Mouse (Mus musculus) stomach, embryonic 14.5 days (tissue): ENCODE results near the gene Coil. TPM values are rescaled to one million over a fixed set of nuclear protein-coding genes. Genes with fewer than 3 reads are reported as not detected.

Experiments
- ATAC-seq: fragments of 200-750 bp; cut with Nextera tagmentation; 2 replicates; pipeline ENCODE4 v1.8.0; 2017; ENCODE audit warnings: low read depth, moderate TSS enrichment; ENCODE audit not compliant: insufficient number of reproducible peaks, insufficient read depth, low FRiP score
- H3K27ac ChIP-seq: fragments of 300-500 bp; sonication (generic); 2 replicates; pipeline ENCODE4 v1.5.1; 2014; ENCODE audit warnings: mild to moderate bottlenecking, low read length, moderate library complexity, mixed read lengths
- H3K27me3 ChIP-seq: fragments of 300-500 bp; sonication (generic); 2 replicates; pipeline ENCODE4 v1.6.1; 2014; ENCODE audit warnings: low read length, control low read depth, mixed read lengths; ENCODE audit not compliant: control insufficient read depth, insufficient read depth
- H3K36me3 ChIP-seq: fragments of 300-500 bp; sonication (generic); 2 replicates; pipeline ENCODE4 v1.6.1; 2014; ENCODE audit warnings: mild to moderate bottlenecking, control low read depth, low read length, moderate library complexity, mixed read lengths; ENCODE audit not compliant: control insufficient read depth, insufficient read depth
- H3K4me1 ChIP-seq: fragments of 300-500 bp; sonication (generic); 2 replicates; pipeline ENCODE4 v1.6.1; 2014; ENCODE audit warnings: low read length, control low read depth, mixed read lengths; ENCODE audit not compliant: control insufficient read depth, insufficient read depth
- H3K4me2 ChIP-seq: fragments of 300-500 bp; sonication (generic); replicated peaks from 2 replicates; pipeline ENCODE4 v1.6.1; 2014; ENCODE audit warnings: low read depth, low read length, control low read depth
- H3K4me3 ChIP-seq: fragments of 300-500 bp; sonication (generic); 2 replicates; pipeline ENCODE4 v1.5.1; 2014; ENCODE audit warnings: low read depth, low read length, control low read depth
- H3K9ac ChIP-seq: fragments of 300-500 bp; sonication (generic); replicated peaks from 2 replicates; pipeline ENCODE4 v1.6.1; 2014; ENCODE audit warnings: low read depth, mild to moderate bottlenecking, control low read depth, low read length, moderate library complexity, mixed read lengths
- H3K9me3 ChIP-seq: fragments of 300-500 bp; sonication (generic); 2 replicates; pipeline ENCODE4 v1.6.1; 2016; ENCODE audit warnings: low read depth, low read length, control low read depth; ENCODE audit not compliant: control insufficient read depth
- WGBS: fragments of 180-500 bp; shearing (Covaris S2); extraction: QIAGEN DNeasy Blood & Tissue Kit; methylation state at CpG from one replicate; pipeline ENCODE4 v1.1.7; 2014; 5-methylcytosine and 5-hydroxymethylcytosine counted together
- polyA plus RNA-seq: library from polyadenylated mRNA; unstranded; fragments of >200 nt; fragmentation: Nextera tagmentation; extraction: Ambion mirVana; gene quantifications from 2 replicates; pipeline ENCODE4 v1.2.1, GENCODE M21; 2014

Gene Coil
- polyA plus RNA-seq, 1 experiment from 2014 or later = 11.2 TPM

DNA sequence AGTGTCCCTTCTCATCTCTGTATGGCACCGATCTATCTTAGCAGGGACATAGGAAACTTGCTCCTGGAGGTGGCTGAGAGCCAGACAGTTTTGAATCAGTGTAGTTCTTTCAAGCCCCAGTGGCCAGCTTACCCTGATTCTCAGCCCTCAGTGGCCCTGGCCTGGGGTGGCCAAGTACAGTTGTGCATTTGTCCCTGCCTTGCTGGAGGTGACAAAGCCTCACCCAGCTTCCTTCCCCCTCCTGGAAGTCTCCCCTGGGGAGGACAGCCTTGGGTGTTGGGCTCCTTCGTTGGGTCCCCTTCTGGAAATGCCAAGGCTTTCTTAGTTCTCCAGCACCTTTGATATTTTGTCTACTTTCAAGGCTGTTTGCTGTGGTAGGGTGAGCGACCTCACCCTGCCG, 33.7 kb downstream of the Coil start:
- ATAC-seq = no peak
- H3K36me3 ChIP-seq = peaks cover 3% of the 10 kb centered on the region; the same call in 1 of the 2 replicates
- H3K9me3 ChIP-seq = no peaks in the 10 kb centered on the region
- 64% methylated on average over 4 of the region's 4 CpGs for WGBS
- no peak overlapping the region for H3K4me2 ChIP-seq
- H3K4me3 ChIP-seq = no peak overlapping the region
- no peak overlapping the region for H3K27ac ChIP-seq
- no peaks in the 10 kb centered on the region for H3K27me3 ChIP-seq
- no peak overlapping the region for H3K9ac ChIP-seq
- peaks cover 2% of the 10 kb centered on the region; the same call in 1 of the 2 replicates for H3K4me1 ChIP-seq

DNA sequence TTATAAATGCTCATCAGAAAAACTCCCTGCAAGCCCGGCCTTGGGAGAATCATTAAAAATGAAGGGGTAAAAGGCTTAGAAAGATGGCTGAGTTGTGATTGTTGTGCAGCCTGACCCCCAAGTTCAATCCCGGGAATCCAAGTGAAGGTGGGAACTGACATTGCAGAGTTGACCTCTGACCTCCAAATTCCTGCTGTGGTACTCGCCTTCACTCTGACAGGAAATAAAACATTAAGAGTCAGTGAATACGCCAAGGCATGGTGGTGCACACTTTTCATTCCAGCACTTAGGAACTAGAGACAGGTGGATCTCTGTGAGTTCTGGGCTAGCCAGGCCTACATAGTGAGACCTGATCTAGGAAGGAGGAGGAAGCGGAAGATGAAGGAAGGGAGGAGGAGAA, 35.4 kb downstream of the Coil start:
- ATAC-seq = no peak
- 58% methylated on average over 5 of the region's 5 CpGs for WGBS
- H3K36me3 ChIP-seq = peaks cover 3% of the 10 kb centered on the region

DNA sequence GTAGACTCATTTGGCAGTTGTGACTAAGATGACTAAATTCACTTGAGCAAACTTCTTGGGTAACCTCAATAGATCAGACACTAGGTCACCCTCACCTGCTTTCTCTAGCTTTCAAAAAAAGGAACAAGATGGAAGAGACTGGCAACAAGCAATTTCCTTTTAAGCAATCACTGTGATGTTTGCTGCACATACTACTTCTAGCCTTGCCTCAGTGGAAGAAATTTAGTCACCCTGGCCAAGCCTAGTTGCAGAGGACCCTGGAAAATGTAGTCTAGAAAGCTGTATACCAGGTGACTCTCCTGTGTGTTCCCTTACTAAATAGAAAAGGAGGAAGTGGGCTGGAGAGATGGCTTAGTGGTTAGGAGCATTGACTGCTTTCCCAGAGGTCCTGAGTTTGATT, 36.4 kb downstream of the Coil start:
- no peak overlapping the region for H3K4me3 ChIP-seq
- H3K9ac ChIP-seq = no peak overlapping the region
- peaks cover 2% of the 10 kb centered on the region; the same call in 1 of the 2 replicates for H3K4me1 ChIP-seq
- H3K9me3 ChIP-seq = no peaks in the 10 kb centered on the region
- H3K27me3 ChIP-seq = no peaks in the 10 kb centered on the region
- no peak for ATAC-seq
- peaks cover 7% of the 10 kb centered on the region for H3K36me3 ChIP-seq
- H3K4me2 ChIP-seq = no peak overlapping the region
- no peak overlapping the region for H3K27ac ChIP-seq

More for the DNA sequence above, 35.4 kb downstream of the Coil start:
- no peak overlapping the region for H3K9ac ChIP-seq
- H3K4me1 ChIP-seq = peaks cover 2% of the 10 kb centered on the region; the same call in 1 of the 2 replicates
- no peaks in the 10 kb centered on the region for H3K27me3 ChIP-seq
- no peak overlapping the region for H3K4me2 ChIP-seq
- H3K4me3 ChIP-seq = no peak overlapping the region
- H3K27ac ChIP-seq = no peak overlapping the region
- H3K9me3 ChIP-seq = no peaks in the 10 kb centered on the region

DNA sequence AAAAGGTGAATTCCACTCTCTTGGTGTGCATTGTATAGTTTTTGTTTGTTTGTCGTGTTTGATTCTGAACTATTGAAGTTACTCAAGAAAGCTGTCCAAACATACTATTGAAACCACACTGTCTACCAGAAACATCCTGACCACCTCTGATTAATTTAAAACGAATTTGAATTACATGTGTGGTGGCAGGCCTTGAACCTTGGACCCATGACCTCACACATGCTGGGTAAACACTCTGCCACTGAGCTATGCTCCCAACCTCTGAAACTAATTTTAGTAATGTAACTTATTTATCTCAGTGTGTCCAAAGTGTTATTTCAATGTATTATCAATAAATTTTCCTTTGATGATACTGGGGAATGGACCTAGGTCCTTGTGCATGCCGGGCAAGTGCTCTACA, 37.5 kb downstream of the Coil start:
- H3K4me3 ChIP-seq = no peak overlapping the region
- H3K36me3 ChIP-seq = peaks cover 17% of the 10 kb centered on the region
- no peak overlapping the region for H3K27ac ChIP-seq
- 78% methylated on average over 3 of the region's 3 CpGs for WGBS
- H3K9me3 ChIP-seq = no peaks in the 10 kb centered on the region
- no peaks in the 10 kb centered on the region for H3K27me3 ChIP-seq
- ATAC-seq = no peak
- no peak overlapping the region for H3K4me2 ChIP-seq
- no peaks in the 10 kb centered on the region for H3K4me1 ChIP-seq
- H3K9ac ChIP-seq = no peak overlapping the region

DNA sequence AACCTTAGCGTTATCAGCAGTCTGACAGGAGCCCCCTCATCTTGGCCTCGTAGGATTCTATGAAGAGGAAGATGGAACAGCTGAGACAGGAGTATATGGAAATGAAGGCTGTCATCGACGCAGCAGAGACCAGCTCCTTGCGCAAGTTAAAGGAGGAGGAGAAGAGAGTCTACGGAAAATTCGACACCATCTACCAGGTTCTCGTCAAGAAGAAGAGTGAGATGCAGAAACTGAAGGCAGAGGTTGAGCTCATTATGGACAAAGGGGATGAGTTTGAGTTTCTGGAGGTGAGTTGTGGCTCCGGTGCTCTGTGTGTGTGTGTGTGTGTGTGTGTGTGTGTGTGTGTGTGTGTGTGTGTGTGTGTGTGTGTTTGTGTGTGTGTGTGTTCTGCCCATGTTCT, 39.0 kb downstream of the Coil start:
- no peaks in the 10 kb centered on the region for H3K27me3 ChIP-seq
- H3K9ac ChIP-seq = no peak overlapping the region
- no peak overlapping the region for H3K4me2 ChIP-seq
- WGBS = 84% methylated on average over 9 of the region's 9 CpGs
- H3K27ac ChIP-seq = no peak overlapping the region
- no peaks in the 10 kb centered on the region for H3K4me1 ChIP-seq
- H3K36me3 ChIP-seq = peaks cover 25% of the 10 kb centered on the region
- no peaks in the 10 kb centered on the region for H3K9me3 ChIP-seq
- no peak for ATAC-seq
- no peak overlapping the region for H3K4me3 ChIP-seq

DNA sequence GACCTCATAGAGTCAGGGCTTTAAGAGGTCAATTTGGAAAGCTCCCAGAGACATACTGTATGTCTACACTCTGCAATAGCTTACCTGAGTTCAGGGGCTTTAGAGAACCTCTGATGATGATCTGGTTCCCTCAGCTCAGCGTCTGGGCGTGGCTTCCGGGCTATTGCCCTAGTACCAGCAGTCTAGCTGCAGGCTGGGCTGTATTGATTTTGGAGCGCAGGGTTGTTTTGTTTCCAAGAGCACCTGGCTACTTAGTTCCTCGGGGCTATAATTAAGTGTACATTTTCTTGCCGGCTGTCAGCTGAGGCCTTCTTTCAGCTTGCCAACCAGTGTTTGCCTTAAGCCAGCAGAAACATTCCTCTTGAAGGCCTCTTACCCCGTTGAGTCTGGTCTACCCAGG, 39.4 kb downstream of the Coil start:
- no peak overlapping the region for H3K4me2 ChIP-seq
- H3K9me3 ChIP-seq = no peaks in the 10 kb centered on the region
- H3K27me3 ChIP-seq = no peaks in the 10 kb centered on the region
- no peak for ATAC-seq
- H3K27ac ChIP-seq = no peak overlapping the region
- no peaks in the 10 kb centered on the region for H3K4me1 ChIP-seq
- whole genome bisulfite sequencing = 57% methylated on average over 7 of the region's 7 CpGs
- no peak overlapping the region for H3K4me3 ChIP-seq
- peaks cover 25% of the 10 kb centered on the region for H3K36me3 ChIP-seq
- H3K9ac ChIP-seq = no peak overlapping the region

DNA sequence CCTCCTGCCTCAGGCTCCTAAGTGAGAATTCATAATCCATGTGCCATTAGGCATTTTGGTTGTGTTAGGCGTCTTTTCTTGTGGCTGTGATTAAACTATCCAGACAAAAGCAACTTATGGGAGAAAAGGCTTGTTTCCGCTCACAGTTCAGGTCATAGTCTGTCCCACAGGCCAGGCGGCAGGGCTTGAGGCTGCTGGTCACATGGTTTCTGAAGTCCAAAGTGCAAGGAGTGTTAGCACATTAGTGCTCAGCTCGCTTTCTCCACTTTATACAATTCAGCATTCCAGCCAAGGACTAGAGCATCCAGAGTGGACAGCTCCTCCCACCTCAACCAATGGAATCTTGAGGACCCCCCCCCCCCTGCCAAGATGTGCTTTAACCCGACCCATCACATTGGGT, 42.2 kb downstream of the Coil start:
- WGBS = 87% methylated on average over 5 of the region's 5 CpGs
- H3K9ac ChIP-seq = no peak overlapping the region

DNA sequence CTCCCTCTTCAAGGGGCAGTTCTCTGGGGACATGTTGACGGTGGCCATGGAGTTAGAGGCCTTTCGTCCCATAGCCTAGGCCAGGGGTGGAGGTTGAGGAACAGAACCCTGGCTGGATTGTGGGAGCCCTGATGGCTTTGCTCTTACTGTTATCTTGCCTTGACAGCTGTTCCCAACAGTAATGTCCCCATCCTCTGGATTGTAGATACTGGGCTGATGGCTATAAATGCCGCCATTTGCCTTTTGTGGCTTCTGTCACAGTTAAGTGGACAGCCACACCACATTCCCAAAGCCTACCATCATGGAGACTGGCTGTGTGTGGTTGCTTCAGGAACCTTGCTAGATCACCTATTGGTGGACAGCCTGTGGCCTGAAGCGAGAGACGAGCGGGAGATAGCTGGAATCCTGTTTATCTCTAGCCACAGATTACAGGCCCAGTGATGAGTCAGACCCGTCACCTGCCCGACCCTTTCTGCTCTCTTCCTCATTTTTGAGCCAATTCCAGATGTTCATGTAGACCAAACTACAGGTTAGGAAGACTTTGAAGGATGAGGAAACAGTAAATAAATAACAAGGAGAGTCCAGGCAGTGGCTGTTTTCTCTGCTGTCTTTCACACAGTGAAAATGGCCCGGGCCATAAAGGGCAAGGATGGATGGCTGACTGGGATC, 47.6 kb downstream of the Coil start:
- 79% methylated on average over 9 of the region's 9 CpGs for WGBS
- no peak overlapping the region for H3K4me3 ChIP-seq
- no peak overlapping the region for H3K9ac ChIP-seq
- H3K4me1 ChIP-seq = no peaks in the 10 kb centered on the region
- peaks cover 11% of the 10 kb centered on the region for H3K36me3 ChIP-seq
- H3K4me2 ChIP-seq = no peak overlapping the region
- no peak for ATAC-seq
- no peaks in the 10 kb centered on the region for H3K27me3 ChIP-seq
- H3K27ac ChIP-seq = no peak overlapping the region
- H3K9me3 ChIP-seq = no peaks in the 10 kb centered on the region

More for the DNA sequence above, 42.2 kb downstream of the Coil start:
- Histone ChIP-seq H3K27me3 (no peaks in the 10 kb centered on the region), H3K9me3 (no peaks in the 10 kb centered on the region), H3K4me2 (no peak overlapping the region), H3K4me3 (no peak overlapping the region), H3K27ac (no peak overlapping the region), H3K4me1 (no peaks in the 10 kb centered on the region), H3K36me3 (peaks cover 22% of the 10 kb centered on the region; the same call in 1 of the 2 replicates)
- no peak for ATAC-seq
